Mouse (Mus musculus) heart, postnatal 0 days (tissue): ENCODE data around the gene Pkp1.

Source experiments
- CTCF ChIP-seq: IDR thresholded peaks from 2 replicates; pipeline ENCODE4 v1.5.1; 2016; ENCODE audit warnings: antibody characterized with exemption, control low read depth, low read depth
- EP300 ChIP-seq: IDR thresholded peaks from 2 replicates; pipeline ENCODE4 v1.6.1; 2016; ENCODE audit warnings: antibody characterized with exemption, low read depth

GRCm38 (mm10) chr1:135942116-135942515 is 23.1 kb upstream of the Pkp1 start:
- TF ChIP-seq CTCF (no peak), EP300 (no peak)
